In the genomic region with DNA sequence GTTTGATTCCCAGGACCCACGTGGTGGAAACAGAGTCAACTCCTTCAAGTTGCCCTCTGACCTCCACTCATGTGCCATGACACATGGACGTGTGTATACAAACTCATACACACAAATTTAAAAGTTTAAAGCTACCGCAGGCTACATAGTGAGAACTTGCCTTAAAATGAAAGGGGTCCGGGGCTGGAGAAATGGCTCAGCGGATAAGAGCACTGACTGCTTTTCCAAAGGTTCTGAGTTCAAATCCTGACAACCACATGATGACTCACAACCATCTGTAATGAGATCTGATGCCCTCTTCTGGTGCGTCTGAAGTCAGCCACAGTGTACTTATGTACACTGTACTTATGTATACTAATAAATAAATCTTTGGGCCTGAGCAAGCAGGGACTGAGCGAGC, we compare ENCODE assay signal across 22 mouse cellular contexts. TPM values are rescaled to one million over a fixed set of nuclear protein-coding genes. Genes with fewer than 3 reads are reported as not detected.
"Had no signal": no experiment of that assay in that cellular context is flagged by ENCODE, and none has a peak within 500 bp of the region (broad histone marks: within the 10 kb centered on the region; RNA-seq: fewer than 3 reads in every experiment).

No protein-coding gene starts in this region.

- H3K27ac ChIP-seq: limb, embryonic 10.5 days; limb, embryonic 13.5 days; liver, embryonic 12.5 days; liver, embryonic 15.5 days; lung, embryonic 15.5 days; midbrain, embryonic 12.5 days; midbrain, embryonic 15.5 days; neural tube, embryonic 13.5 days; stomach, embryonic 15.5 days had no signal

- H3K4me3 ChIP-seq: limb, embryonic 10.5 days; limb, embryonic 13.5 days; liver, embryonic 12.5 days; liver, embryonic 15.5 days; lung, embryonic 15.5 days; midbrain, embryonic 12.5 days; midbrain, embryonic 15.5 days; myocyte; neural tube, embryonic 13.5 days; stomach, embryonic 15.5 days had no signal

- H3K9me3 ChIP-seq: limb, embryonic 10.5 days; limb, embryonic 13.5 days; liver, embryonic 12.5 days; liver, embryonic 15.5 days; lung, embryonic 15.5 days; midbrain, embryonic 12.5 days; midbrain, embryonic 15.5 days; neural tube, embryonic 13.5 days; stomach, embryonic 15.5 days had no signal

- H3K9ac ChIP-seq: limb, embryonic 13.5 days; liver, embryonic 12.5 days; liver, embryonic 15.5 days; lung, embryonic 15.5 days; midbrain, embryonic 12.5 days; midbrain, embryonic 15.5 days; neural tube, embryonic 13.5 days; stomach, embryonic 15.5 days had no signal

- H3K36me3 ChIP-seq: limb, embryonic 13.5 days; liver, embryonic 12.5 days; liver, embryonic 15.5 days; lung, embryonic 15.5 days; midbrain, embryonic 12.5 days; midbrain, embryonic 15.5 days; neural tube, embryonic 13.5 days; stomach, embryonic 15.5 days had no signal

- DNase-seq: kidney, adult 18-20 months; kidney, adult 9 months; kidney, postnatal 10 days; kidney, postnatal 36 days; liver; lung, adult 18-20 months; lung, postnatal 14 days; retina, postnatal 1 day; right cerebral cortex, postnatal 25 days; spleen, adult 18-20 months; thymus, postnatal 14 days had no signal

- H3K4me2 ChIP-seq: limb, embryonic 13.5 days; liver, embryonic 12.5 days; liver, embryonic 15.5 days; lung, embryonic 15.5 days; midbrain, embryonic 12.5 days; midbrain, embryonic 15.5 days; neural tube, embryonic 13.5 days; stomach, embryonic 15.5 days had no signal

- H3K27me3 ChIP-seq: limb, embryonic 13.5 days; liver, embryonic 15.5 days; lung, embryonic 15.5 days; midbrain, embryonic 12.5 days; midbrain, embryonic 15.5 days; neural tube, embryonic 13.5 days; stomach, embryonic 15.5 days had no signal

- ATAC-seq: liver, embryonic 12.5 days; midbrain, embryonic 15.5 days had no signal

RNA-seq across cellular contexts. Expression of a gene that starts 2.6 kb away (rescaled TPM):
- total RNA-seq: neutrophil, adult 5-6 weeks had no signal
